Mouse (Mus musculus): ENCODE measurements around the gene Ktn1. TPM values are rescaled to one million over a fixed set of nuclear protein-coding genes. Genes with fewer than 3 reads are reported as not detected.

Gene Ktn1
- 0.93 and 7.1 TPM in 2 replicates for polyA plus RNA-seq (2012; ENCODE audit: low replicate concordance)

GRCm38 (mm10) chr14:47648218-47648617 is at the start of gene Ktn1:
TSS of gene Ktn1 (plus strand) at chr14:47648448.

Other genes with a start within 250 kb of the Ktn1 start
- 0.96 and 7.9 TPM in 2 replicates for gene Dlgap5, start 230.0 kb upstream of the Ktn1 start, polyA plus RNA-seq (2012; ENCODE audit: low replicate concordance)
- 15.0 and 15.3 TPM in 2 replicates for gene Fbxo34, start 198.0 kb upstream of the Ktn1 start, polyA plus RNA-seq (2012; ENCODE audit: low replicate concordance)
- gene Atg14, start 77.8 kb upstream of the Ktn1 start, polyA plus RNA-seq (2012; ENCODE audit: low replicate concordance) = 2.4 and 3.1 TPM in 2 replicates